Mouse (Mus musculus) embryonic fibroblast, embryonic 13.5 days (primary cell): ENCODE measurements around the gene Jade2.

Source experiments
- CTCF ChIP-seq: IDR thresholded peaks from 2 replicates; pipeline ENCODE4 v1.5.1; 2011; ENCODE audit warnings: mild to moderate bottlenecking, control low read depth, low read length, moderate library complexity, borderline replicate concordance; ENCODE audit not compliant: insufficient read depth
- POLR2A ChIP-seq: IDR thresholded peaks from 2 replicates; pipeline ENCODE4 v1.6.1; 2011; ENCODE audit warnings: low read depth, mild to moderate bottlenecking, control low read depth, low read length, moderate library complexity

- no peak for TF ChIP-seq POLR2A
- TF ChIP-seq CTCF, result peak; percentile 38; the same call in 1 of the 2 replicates
Observed at GRCm38 (mm10) chr11:51785926-51786325, 71.5 kb downstream of the Jade2 start.
